Mouse (Mus musculus) embryonic fibroblast, embryonic 13.5 days (primary cell): ENCODE results near the gene Larp1b.

Experiments used
- CTCF ChIP-seq: IDR thresholded peaks from 2 replicates; pipeline ENCODE4 v1.5.1; 2011; ENCODE audit warnings: mild to moderate bottlenecking, control low read depth, low read length, moderate library complexity, borderline replicate concordance; ENCODE audit not compliant: insufficient read depth
- POLR2A ChIP-seq: IDR thresholded peaks from 2 replicates; pipeline ENCODE4 v1.6.1; 2011; ENCODE audit warnings: low read depth, mild to moderate bottlenecking, control low read depth, low read length, moderate library complexity

GRCm38 (mm10) chr3:41010701-41011100 lies 61.1 kb downstream of the Larp1b start:
- no peak for TF ChIP-seq POLR2A
- no peak for TF ChIP-seq CTCF
